ENCODE assay signal across 18 mouse cellular contexts in genomic region chr6:128002104-128002503, GRCm38 (mm10).
DNase-seq lines count a peak whose midpoint lies in the region; ATAC-seq and TF ChIP-seq lines count a peak whose summit lies in the region.
"Had no signal": no experiment of that assay in that cellular context is flagged by ENCODE, and none has a peak within 500 bp of the region (broad histone marks: within the 10 kb centered on the region; RNA-seq: fewer than 3 reads in every experiment).

No protein-coding gene starts in this region.

- peaks cover 34% of the 10 kb centered on the region for H3K4me1 ChIP-seq in heart, postnatal 0 days (ENCODE audit: control insufficient read depth, insufficient read depth)
- peaks cover 52% of the 10 kb centered on the region for H3K4me1 ChIP-seq in embryonic facial prominence, embryonic 13.5 days
- H3K4me1 ChIP-seq in intestine, embryonic 15.5 days (replicated peaks), result peaks cover 33% of the 10 kb centered on the region

- TF ChIP-seq POLR2A in myocyte (IDR thresholded peaks at IDR 0.05; ENCODE audit: insufficient read length, low read depth), result no peak

- H3K9me3 ChIP-seq in heart, postnatal 0 days (replicated peaks; ENCODE audit: control insufficient read depth, low read length), result no peaks in the 10 kb centered on the region
- H3K9me3 ChIP-seq in embryonic facial prominence, embryonic 13.5 days, result no peaks in the 10 kb centered on the region; the same call in 1 of the 2 replicates
- no peaks in the 10 kb centered on the region for H3K9me3 ChIP-seq in intestine, embryonic 15.5 days
- H3K9me3 ChIP-seq: forebrain, embryonic 13.5 days; midbrain, embryonic 15.5 days had no signal

- no peak for ATAC-seq in heart, postnatal 0 days (ENCODE audit: insufficient read depth, low read depth)
- ATAC-seq in embryonic facial prominence, embryonic 13.5 days (ENCODE audit: insufficient number of reproducible peaks, insufficient read depth, low FRiP score, low TSS enrichment, low read depth), result no peak
- no peak for ATAC-seq in intestine, embryonic 15.5 days
- ATAC-seq: forebrain, embryonic 13.5 days; liver, postnatal 0 days; midbrain, embryonic 15.5 days had no signal

- H3K27me3 ChIP-seq in heart, postnatal 0 days (ENCODE audit: control insufficient read depth, insufficient read depth, low read length), result no peaks in the 10 kb centered on the region
- H3K27me3 ChIP-seq in embryonic facial prominence, embryonic 13.5 days, result no peaks in the 10 kb centered on the region
- H3K27me3 ChIP-seq in intestine, embryonic 15.5 days (replicated peaks), result no peaks in the 10 kb centered on the region
- no peaks in the 10 kb centered on the region for H3K27me3 ChIP-seq in myocyte (ENCODE audit: control insufficient read depth, insufficient read depth, insufficient read length)
- H3K27me3 ChIP-seq: forebrain, embryonic 13.5 days; midbrain, embryonic 15.5 days had no signal

- DNase-seq in heart, postnatal 0 days (ENCODE audit: low spot score), result no peak
- DNase-seq in heart, postnatal 4 days, result no peak
- no peak for DNase-seq in frontal cortex, postnatal 36 days (ENCODE audit: low spot score in 2 of 2)
- DNase-seq in lung, postnatal 14 days, result no peak
- no peak for DNase-seq in urinary bladder, adult 2 months (ENCODE audit: low spot score)
- DNase-seq: adrenal gland, postnatal 10 days; gastrocnemius, postnatal 14 days; heart, adult 18-20 months; kidney, postnatal 36 days; layer of hippocampus, adult 9-11 months; liver, postnatal 0 days; lung, postnatal 10 days; thymus, postnatal 4 days had no signal

- WGBS in heart, postnatal 0 days, result 78% methylated on average over 10 of the region's 10 CpGs
- WGBS in embryonic facial prominence, embryonic 13.5 days, result 49% methylated on average over 10 of the region's 10 CpGs
- WGBS in intestine, embryonic 15.5 days, result 51% methylated on average over 10 of the region's 10 CpGs

- H3K27ac ChIP-seq in heart, postnatal 0 days (ENCODE audit: low read depth), result 0 out of 2 replicates have a peak overlapping the region, but pooled peaks have one; percentile 3
- peak overlapping the region; percentile 60; the same call in 1 of the 2 replicates for H3K27ac ChIP-seq in embryonic facial prominence, embryonic 13.5 days
- H3K27ac ChIP-seq in intestine, embryonic 15.5 days, result 0 out of 2 replicates have a peak overlapping the region, but pooled peaks have one; percentile 71
- H3K27ac ChIP-seq: forebrain, embryonic 13.5 days; midbrain, embryonic 15.5 days had no signal

- H3K79me2 ChIP-seq in myocyte (ENCODE audit: control insufficient read depth, insufficient read depth), result peaks cover 16% of the 10 kb centered on the region

- no peak overlapping the region for H3ac ChIP-seq in myocyte (ENCODE audit: control insufficient read depth, insufficient read length)

- H3K36me3 ChIP-seq in heart, postnatal 0 days (replicated peaks; ENCODE audit: control insufficient read depth, insufficient read depth, low read length), result 0 out of 2 replicates have a peak, but pooled peaks cover 9% of the 10 kb centered on the region
- peaks cover 10% of the 10 kb centered on the region for H3K36me3 ChIP-seq in embryonic facial prominence, embryonic 13.5 days
- no peaks in the 10 kb centered on the region for H3K36me3 ChIP-seq in intestine, embryonic 15.5 days
- H3K36me3 ChIP-seq in myocyte (ENCODE audit: control insufficient read depth, insufficient read depth), result peaks cover 18% of the 10 kb centered on the region
- H3K36me3 ChIP-seq: midbrain, embryonic 15.5 days had no signal

- no peak overlapping the region for H3K4me2 ChIP-seq in heart, postnatal 0 days (ENCODE audit: low read depth, low read length)
- H3K4me2 ChIP-seq in embryonic facial prominence, embryonic 13.5 days, result peak overlapping the region; percentile 3; the same call in 1 of the 2 replicates
- H3K4me2 ChIP-seq in intestine, embryonic 15.5 days (replicated peaks), result no peak overlapping the region
- peak overlapping the region; percentile 20 for H3K4me2 ChIP-seq in myocyte (ENCODE audit: low read depth)
- H3K4me2 ChIP-seq: forebrain, embryonic 13.5 days; midbrain, embryonic 15.5 days had no signal

- H3K9ac ChIP-seq in heart, postnatal 0 days (replicated peaks; ENCODE audit: low read depth, low read length), result no peak overlapping the region
- H3K9ac ChIP-seq in embryonic facial prominence, embryonic 13.5 days, result 0 out of 2 replicates have a peak overlapping the region, but pooled peaks have one; percentile 2
- H3K9ac ChIP-seq in intestine, embryonic 15.5 days, result no peak overlapping the region
- H3K9ac ChIP-seq: forebrain, embryonic 13.5 days; liver, postnatal 0 days; midbrain, embryonic 15.5 days had no signal

- TF ChIP-seq CTCF in heart, postnatal 0 days (IDR thresholded peaks at IDR 0.05; ENCODE audit: low read depth), result no peak

- H3K4me3 ChIP-seq in heart, postnatal 0 days (ENCODE audit: low read depth, low read length), result no peak overlapping the region
- no peak overlapping the region for H3K4me3 ChIP-seq in embryonic facial prominence, embryonic 13.5 days
- no peak overlapping the region for H3K4me3 ChIP-seq in intestine, embryonic 15.5 days (replicated peaks)
- H3K4me3 ChIP-seq in myocyte, result no peak overlapping the region
- H3K4me3 ChIP-seq: forebrain, embryonic 13.5 days; midbrain, embryonic 15.5 days had no signal

- TF ChIP-seq EP300 in heart, postnatal 0 days (IDR thresholded peaks at IDR 0.05; ENCODE audit: low read depth), result no peak

TF ChIP-seq in myocyte, 11 proteins besides CTCF, POLR2A, EP300 and RAD21:
- TF ChIP-seq POLR2AphosphoS2 (IDR thresholded peaks at IDR 0.05; ENCODE audit: insufficient read length, low read depth), result no peak
- peak in 1 of 3 experiments; percentile 71 for TF ChIP-seq MYOG (IDR thresholded peaks at IDR 0.05; ENCODE audit: control insufficient read depth in 1 of 3, insufficient read depth in 1 of 3, insufficient read length in 2 of 3, low read depth in 2 of 3)
- TF ChIP-seq MYOD1 (IDR thresholded peaks at IDR 0.05; ENCODE audit: control insufficient read depth in 1 of 3, insufficient read length in 2 of 3, low read depth in 2 of 3), result peak in 2 of 3 experiments; percentile 28 to 71
- no peak for TF ChIP-seq REST (IDR thresholded peaks at IDR 0.05; ENCODE audit: insufficient read depth, insufficient read length)
- TF ChIP-seq SRF (IDR thresholded peaks at IDR 0.05; ENCODE audit: control insufficient read depth, insufficient read length, low read depth), result no peak
- TF ChIP-seq TCF3 (IDR thresholded peaks at IDR 0.05; ENCODE audit: insufficient read length, low read depth), result no peak
- TF ChIP-seq TCF12 (IDR thresholded peaks at IDR 0.05; ENCODE audit: insufficient read depth, poor library complexity, severe bottlenecking), result no peak
TF ChIP-seq in myocyte: peak in this region for 2.

Comparison
In these comparisons a context has a peak if more than half of its experiments do, and no peak if none do; other contexts are left out.
1. H3K27ac ChIP-seq: peak in every context shown above with its lines; median percentile 71 in intestine, embryonic 15.5 days; 60 in embryonic facial prominence, embryonic 13.5 days; 3 in heart, postnatal 0 days.
2. H3K4me2 ChIP-seq: peak in embryonic facial prominence, embryonic 13.5 days (single experiment) and myocyte (single experiment); none in heart, postnatal 0 days (single experiment) and intestine, embryonic 15.5 days (single experiment).